In genomic region chr2:37780270-37780929, GRCm38 (mm10) we compare ENCODE assay signal across 8 mouse cellular contexts. TPM values are rescaled to one million over a fixed set of nuclear protein-coding genes. Genes with fewer than 3 reads are reported as not detected.
DNase-seq lines count a peak whose midpoint lies in the region; ATAC-seq and TF ChIP-seq lines count a peak whose summit lies in the region.

No protein-coding gene starts in this region.

- ATAC-seq in embryonic facial prominence, embryonic 12.5 days (ENCODE audit: insufficient number of reproducible peaks, insufficient read depth, low FRiP score, low TSS enrichment): no peak
- peak; percentile 72 to 77 for ATAC-seq in hematopoietic stem cell, adult 5-6 weeks (replicated peaks in 1 of 2; ENCODE audit: insufficient read depth in 1 of 2, low FRiP score in 2 of 2, low TSS enrichment in 1 of 2, low read depth in 1 of 2, poor library complexity in 2 of 2, severe bottlenecking in 2 of 2)
- ATAC-seq in limb, embryonic 13.5 days (ENCODE audit: low FRiP score, low read depth): no peak
- ATAC-seq in midbrain, embryonic 14.5 days (ENCODE audit: low FRiP score, low TSS enrichment): 0 out of 2 replicates have a peak, but pooled peaks have one; percentile 5
- peak; percentile 31; the same call in 1 of the 2 replicates for ATAC-seq in stomach, postnatal 0 days (ENCODE audit: low FRiP score, low TSS enrichment)

- H3K4me3 ChIP-seq in embryonic facial prominence, embryonic 12.5 days: peak overlapping the region; percentile 12; the same call in 1 of the 2 replicates
- peak overlapping the region; percentile 19 for H3K4me3 ChIP-seq in limb, embryonic 13.5 days
- H3K4me3 ChIP-seq in midbrain, embryonic 14.5 days (replicated peaks; ENCODE audit: low read depth, low read length): no peak overlapping the region
- H3K4me3 ChIP-seq in stomach, postnatal 0 days (ENCODE audit: low read depth, low read length): peak overlapping the region; percentile 23; the same call in 1 of the 2 replicates

- intact Hi-C loops in left cerebral cortex, postnatal 25 days (cut with DNase I): no loop called here

- H3K27ac ChIP-seq in embryonic facial prominence, embryonic 12.5 days: no peak overlapping the region
- H3K27ac ChIP-seq in limb, embryonic 13.5 days: no peak overlapping the region
- H3K27ac ChIP-seq in midbrain, embryonic 14.5 days (replicated peaks; ENCODE audit: low read depth, low read length): peak overlapping the region; percentile 50
- no peak overlapping the region for H3K27ac ChIP-seq in stomach, postnatal 0 days (replicated peaks)

- peaks cover 23% of the 10 kb centered on the region for H3K27me3 ChIP-seq in embryonic facial prominence, embryonic 12.5 days
- peaks cover 48% of the 10 kb centered on the region for H3K27me3 ChIP-seq in limb, embryonic 13.5 days
- no peaks in the 10 kb centered on the region for H3K27me3 ChIP-seq in midbrain, embryonic 14.5 days (ENCODE audit: control insufficient read depth, insufficient read depth, low read length)
- peaks cover 4% of the 10 kb centered on the region; the same call in 1 of the 2 replicates for H3K27me3 ChIP-seq in stomach, postnatal 0 days (ENCODE audit: control insufficient read depth, insufficient read depth, low read length)

- H3K9me3 ChIP-seq in embryonic facial prominence, embryonic 12.5 days: no peaks in the 10 kb centered on the region
- H3K9me3 ChIP-seq in limb, embryonic 13.5 days: no peaks in the 10 kb centered on the region
- no peaks in the 10 kb centered on the region for H3K9me3 ChIP-seq in midbrain, embryonic 14.5 days (ENCODE audit: control insufficient read depth, low read length)
- H3K9me3 ChIP-seq in stomach, postnatal 0 days (ENCODE audit: control insufficient read depth, low read length): no peaks in the 10 kb centered on the region

- no peak overlapping the region for H3K9ac ChIP-seq in embryonic facial prominence, embryonic 12.5 days
- peak overlapping the region; percentile 13; the same call in 1 of the 2 replicates for H3K9ac ChIP-seq in limb, embryonic 13.5 days
- no peak overlapping the region; the same call in 1 of the 2 replicates for H3K9ac ChIP-seq in midbrain, embryonic 14.5 days (replicated peaks; ENCODE audit: low read length)
- H3K9ac ChIP-seq in stomach, postnatal 0 days (ENCODE audit: low read length): no peak overlapping the region

- H3K4me2 ChIP-seq in embryonic facial prominence, embryonic 12.5 days (replicated peaks): peak overlapping the region; percentile 39
- peak overlapping the region; percentile 49 for H3K4me2 ChIP-seq in limb, embryonic 13.5 days (replicated peaks)
- peak overlapping the region; percentile 43 for H3K4me2 ChIP-seq in midbrain, embryonic 14.5 days (ENCODE audit: low read length)
- peak overlapping the region; percentile 35 for H3K4me2 ChIP-seq in stomach, postnatal 0 days (replicated peaks; ENCODE audit: low read depth)

- TF ChIP-seq CTCF in stomach, postnatal 0 days (IDR thresholded peaks at IDR 0.05; ENCODE audit: low read depth): no peak

- H3K4me1 ChIP-seq in embryonic facial prominence, embryonic 12.5 days: peaks cover 53% of the 10 kb centered on the region
- peaks cover 56% of the 10 kb centered on the region for H3K4me1 ChIP-seq in limb, embryonic 13.5 days
- peaks cover 55% of the 10 kb centered on the region for H3K4me1 ChIP-seq in midbrain, embryonic 14.5 days (ENCODE audit: control insufficient read depth, insufficient read depth, low read length)
- peaks cover 3% of the 10 kb centered on the region; the same call in 1 of the 2 replicates for H3K4me1 ChIP-seq in stomach, postnatal 0 days (replicated peaks; ENCODE audit: control insufficient read depth, insufficient read depth)

- H3K36me3 ChIP-seq in embryonic facial prominence, embryonic 12.5 days: no peaks in the 10 kb centered on the region
- H3K36me3 ChIP-seq in limb, embryonic 13.5 days: no peaks in the 10 kb centered on the region
- no peaks in the 10 kb centered on the region for H3K36me3 ChIP-seq in midbrain, embryonic 14.5 days (ENCODE audit: control insufficient read depth, insufficient read depth, low read length)
- H3K36me3 ChIP-seq in stomach, postnatal 0 days (ENCODE audit: control insufficient read depth, insufficient read depth, low read length): no peaks in the 10 kb centered on the region

- DNase-seq in adrenal gland, adult (ENCODE audit: inconsistent age in 2 of 2, low spot score in 1 of 2): peak; percentile 66 to 83
- DNase-seq in midbrain, embryonic 14.5 days: peak; percentile 77
- DNase-seq in stomach, postnatal 0 days (ENCODE audit: low spot score): peak; percentile 57
- no peak for DNase-seq in left cerebral cortex, postnatal 25 days (ENCODE audit: low spot score in 2 of 2)
- no peak for DNase-seq in right cerebral cortex, postnatal 25 days

- TF ChIP-seq EP300 in stomach, postnatal 0 days (optimal IDR thresholded peaks at IDR 0.05): no peak

- 4% methylated on average over 14 of the region's 14 CpGs for WGBS in embryonic facial prominence, embryonic 12.5 days
- WGBS in limb, embryonic 13.5 days: 7% methylated on average over 14 of the region's 14 CpGs
- 2% methylated on average over 14 of the region's 14 CpGs for WGBS in midbrain, embryonic 14.5 days
- under 1% methylated on average over 14 of the region's 14 CpGs for WGBS in stomach, postnatal 0 days

RNA-seq across cellular contexts. Expression of gene Crb2, which starts 4.4 kb away (rescaled TPM):
- polyA plus RNA-seq in embryonic facial prominence, embryonic 12.5 days (2016; fragmentation: Nextera tagmentation; extraction: Ambion mirVana): 3.2 and 3.8 TPM in 2 replicates
- total RNA-seq in hematopoietic stem cell, adult 5-6 weeks (2017): not detected in 2 replicates
- polyA plus RNA-seq in limb, embryonic 13.5 days (2015; fragmentation: Nextera tagmentation; extraction: Ambion mirVana): 0.51 and 0.56 TPM in 2 replicates
- polyA plus RNA-seq in midbrain, embryonic 14.5 days (2014; fragmentation: Nextera tagmentation; extraction: Ambion mirVana): 3.5 and 5.8 TPM in 2 replicates
- polyA plus RNA-seq in stomach, postnatal 0 days (2015; fragmentation: Nextera tagmentation; extraction: Ambion mirVana): 0.47 and 0.74 TPM in 2 replicates
- 1 to 10 TPM; 3.1 to 3.9 TPM for total RNA-seq in left cerebral cortex, postnatal 25 days (2021)

Comparison
In these comparisons a context has a peak if more than half of its experiments do, and no peak if none do; other contexts are left out.
1. DNase-seq: peak in adrenal gland, adult (2 of 2), midbrain, embryonic 14.5 days (single experiment) and stomach, postnatal 0 days (single experiment); none in left cerebral cortex, postnatal 25 days (0 of 2) and right cerebral cortex, postnatal 25 days (single experiment).
2. ATAC-seq: peak in hematopoietic stem cell, adult 5-6 weeks (2 of 2), midbrain, embryonic 14.5 days (single experiment) and stomach, postnatal 0 days (single experiment); none in embryonic facial prominence, embryonic 12.5 days (single experiment) and limb, embryonic 13.5 days (single experiment).
3. Peak in every context shown above with its lines, with median percentiles within 50 percentile points of each other: H3K4me2 ChIP-seq.